Mouse (Mus musculus) hindbrain, embryonic 13.5 days (tissue): ENCODE measurements at regions not wholly inside any gene's neighbourhood (a gene's known extent, or its start where the extent isn't known, plus 50 kb on each side); places are given as distances from the start of the nearest gene placed in this dataset.

Source experiments
- ATAC-seq: fragments of 200-750 bp; cut with Nextera tagmentation; 2 replicates; pipeline ENCODE4 v1.8.0; 2017; ENCODE audit warnings: moderate TSS enrichment; ENCODE audit not compliant: low FRiP score
- H3K27ac ChIP-seq: fragments of 300-500 bp; sonication (generic); 2 replicates; pipeline ENCODE4 v1.5.1; 2015; ENCODE audit warnings: inconsistent platforms, mild to moderate bottlenecking, moderate library complexity
- H3K27me3 ChIP-seq: fragments of 300-500 bp; sonication (generic); 2 replicates; pipeline ENCODE4 v1.6.1; 2015; ENCODE audit warnings: mild to moderate bottlenecking, inconsistent platforms
- H3K36me3 ChIP-seq: fragments of 300-500 bp; sonication (generic); 2 replicates; pipeline ENCODE4 v1.6.1; 2015; ENCODE audit warnings: mild to moderate bottlenecking, inconsistent platforms
- H3K4me1 ChIP-seq: fragments of 300-500 bp; sonication (generic); replicated peaks from 2 replicates; pipeline ENCODE4 v1.6.1; 2015; ENCODE audit warnings: inconsistent platforms
- H3K4me2 ChIP-seq: fragments of 300-500 bp; sonication (generic); 2 replicates; pipeline ENCODE4 v1.6.1; 2015; ENCODE audit warnings: inconsistent platforms, mild to moderate bottlenecking, moderate library complexity
- H3K4me3 ChIP-seq: fragments of 300-500 bp; sonication (generic); 2 replicates; pipeline ENCODE4 v1.5.1; 2015; ENCODE audit warnings: mild to moderate bottlenecking, inconsistent platforms
- H3K9ac ChIP-seq: fragments of 300-500 bp; sonication (generic); 2 replicates; pipeline ENCODE4 v1.6.1; 2015; ENCODE audit warnings: mild to moderate bottlenecking, inconsistent platforms
- H3K9me3 ChIP-seq: fragments of 300-500 bp; sonication (generic); 2 replicates; pipeline ENCODE4 v1.6.1; 2016; ENCODE audit warnings: inconsistent platforms
- WGBS: fragments of 180-500 bp; shearing (Covaris S2); methylation state at CpG from one replicate; pipeline ENCODE4 v1.1.7; 2015; 5-methylcytosine and 5-hydroxymethylcytosine counted together

- Histone ChIP-seq H3K4me1 (no peaks in the 10 kb centered on the region), H3K36me3 (no peaks in the 10 kb centered on the region), H3K9ac (no peak overlapping the region), H3K9me3 (no peaks in the 10 kb centered on the region), H3K27me3 (no peaks in the 10 kb centered on the region), H3K4me2 (no peak overlapping the region), H3K27ac (no peak overlapping the region), H3K4me3 (no peak overlapping the region)
- WGBS: 64% methylated on average over 9 of the region's 9 CpGs
- no peak for ATAC-seq
Observed at GRCm38 (mm10) chr13:103683169-103683568, 91.2 kb downstream of the Srek1 start.

- 93% methylated on average over 4 of the region's 4 CpGs for WGBS
- Histone ChIP-seq H3K4me2 (no peak overlapping the region), H3K9ac (no peak overlapping the region), H3K36me3 (no peaks in the 10 kb centered on the region), H3K4me3 (no peak overlapping the region), H3K4me1 (no peaks in the 10 kb centered on the region), H3K9me3 (no peaks in the 10 kb centered on the region), H3K27ac (no peak overlapping the region), H3K27me3 (no peaks in the 10 kb centered on the region)
- no peak for ATAC-seq
Observed at GRCm38 (mm10) chr13:103680740-103681139, 93.7 kb downstream of the Srek1 start.

- Histone ChIP-seq H3K27me3 (no peaks in the 10 kb centered on the region), H3K9ac (no peak overlapping the region), H3K4me1 (no peaks in the 10 kb centered on the region), H3K27ac (no peak overlapping the region), H3K4me2 (no peak overlapping the region), H3K4me3 (no peak overlapping the region), H3K36me3 (no peaks in the 10 kb centered on the region), H3K9me3 (no peaks in the 10 kb centered on the region)
- ATAC-seq: no peak
- 85% methylated on average over 7 of the region's 7 CpGs for WGBS
Observed at GRCm38 (mm10) chr13:103680052-103680451, 94.4 kb downstream of the Srek1 start.

- Histone ChIP-seq H3K4me1 (peaks cover 4% of the 10 kb centered on the region; the same call in 1 of the 2 replicates), H3K36me3 (no peaks in the 10 kb centered on the region), H3K27me3 (no peaks in the 10 kb centered on the region), H3K9ac (no peak overlapping the region), H3K4me2 (no peak overlapping the region), H3K4me3 (no peak overlapping the region), H3K27ac (no peak overlapping the region), H3K9me3 (no peaks in the 10 kb centered on the region)
- ATAC-seq: no peak
- 61% methylated on average over 13 of the region's 13 CpGs for WGBS
Observed at GRCm38 (mm10) chr13:103676831-103677230, 97.6 kb downstream of the Srek1 start.

GRCm38 (mm10) chr13:103676221-103676620 is 98.2 kb downstream of the Srek1 start:
- Histone ChIP-seq H3K4me2 (no peak overlapping the region), H3K9me3 (no peaks in the 10 kb centered on the region), H3K9ac (no peak overlapping the region), H3K36me3 (no peaks in the 10 kb centered on the region), H3K4me1 (peaks cover 4% of the 10 kb centered on the region; the same call in 1 of the 2 replicates), H3K4me3 (no peak overlapping the region), H3K27me3 (no peaks in the 10 kb centered on the region), H3K27ac (no peak overlapping the region)
- WGBS: 72% methylated on average over 5 of the region's 5 CpGs
- ATAC-seq: no peak

GRCm38 (mm10) chr13:103670611-103671010 is 103.8 kb downstream of the Srek1 start:
- peaks cover 4% of the 10 kb centered on the region; the same call in 1 of the 2 replicates for H3K4me1 ChIP-seq
- H3K4me2 ChIP-seq: no peak overlapping the region
- no peaks in the 10 kb centered on the region for H3K27me3 ChIP-seq
- no peaks in the 10 kb centered on the region for H3K9me3 ChIP-seq
- no peak overlapping the region for H3K9ac ChIP-seq
- no peak overlapping the region for H3K27ac ChIP-seq
- H3K4me3 ChIP-seq: no peak overlapping the region
- ATAC-seq: no peak
- H3K36me3 ChIP-seq: no peaks in the 10 kb centered on the region

- no peaks in the 10 kb centered on the region for H3K9me3 ChIP-seq
- H3K36me3 ChIP-seq: no peaks in the 10 kb centered on the region
- no peak overlapping the region for H3K4me2 ChIP-seq
- no peak for ATAC-seq
- no peak overlapping the region for H3K9ac ChIP-seq
- no peak overlapping the region for H3K27ac ChIP-seq
- no peaks in the 10 kb centered on the region for H3K27me3 ChIP-seq
- 85% methylated on average over 4 of the region's 4 CpGs for WGBS
- no peak overlapping the region for H3K4me3 ChIP-seq
- peaks cover 4% of the 10 kb centered on the region; the same call in 1 of the 2 replicates for H3K4me1 ChIP-seq
Observed at GRCm38 (mm10) chr13:103669856-103670255, 104.6 kb downstream of the Srek1 start.

GRCm38 (mm10) chr13:103667749-103668148 is 106.7 kb downstream of the Srek1 start:
- Histone ChIP-seq H3K36me3 (no peaks in the 10 kb centered on the region), H3K9ac (no peak overlapping the region), H3K9me3 (no peaks in the 10 kb centered on the region), H3K27ac (no peak overlapping the region), H3K4me1 (peaks cover 4% of the 10 kb centered on the region; the same call in 1 of the 2 replicates), H3K27me3 (no peaks in the 10 kb centered on the region), H3K4me3 (no peak overlapping the region), H3K4me2 (no peak overlapping the region)
- no peak for ATAC-seq
- 78% methylated on average over 2 of the region's 2 CpGs for WGBS

- 14% methylated on average over 11 of the region's 11 CpGs for WGBS
- Histone ChIP-seq H3K36me3 (no peaks in the 10 kb centered on the region), H3K27me3 (0 out of 2 replicates have a peak, but pooled peaks cover 2% of the 10 kb centered on the region), H3K4me2 (no peak overlapping the region), H3K9me3 (no peaks in the 10 kb centered on the region), H3K27ac (no peak overlapping the region), H3K4me3 (no peak overlapping the region), H3K4me1 (peaks cover 9% of the 10 kb centered on the region), H3K9ac (no peak overlapping the region)
- ATAC-seq: no peak
Observed at GRCm38 (mm10) chr13:103660248-103660996, 114.0 kb downstream of the Srek1 start.

- no peak overlapping the region for H3K9ac ChIP-seq
- no peak overlapping the region for H3K4me3 ChIP-seq
- H3K9me3 ChIP-seq: no peaks in the 10 kb centered on the region
- WGBS: 87% methylated on average over 2 of the region's 2 CpGs
- H3K4me2 ChIP-seq: no peak overlapping the region
- no peak for ATAC-seq
- no peak overlapping the region for H3K27ac ChIP-seq
- peaks cover 9% of the 10 kb centered on the region for H3K4me1 ChIP-seq
- H3K36me3 ChIP-seq: no peaks in the 10 kb centered on the region
- H3K27me3 ChIP-seq: 0 out of 2 replicates have a peak, but pooled peaks cover 2% of the 10 kb centered on the region
Observed at GRCm38 (mm10) chr13:103655966-103656365, 118.4 kb downstream of the Srek1 start.

- Histone ChIP-seq H3K4me3 (no peak overlapping the region), H3K36me3 (no peaks in the 10 kb centered on the region), H3K9ac (no peak overlapping the region), H3K4me1 (no peaks in the 10 kb centered on the region), H3K9me3 (no peaks in the 10 kb centered on the region), H3K27ac (no peak overlapping the region), H3K4me2 (no peak overlapping the region), H3K27me3 (no peaks in the 10 kb centered on the region)
- 84% methylated on average over 4 of the region's 4 CpGs for WGBS
- no peak for ATAC-seq
Observed at GRCm38 (mm10) chr13:103653216-103653615, 121.2 kb downstream of the Srek1 start.

- Histone ChIP-seq H3K36me3 (no peaks in the 10 kb centered on the region), H3K9me3 (no peaks in the 10 kb centered on the region), H3K4me1 (no peaks in the 10 kb centered on the region), H3K4me3 (no peak overlapping the region), H3K4me2 (no peak overlapping the region), H3K27ac (no peak overlapping the region), H3K27me3 (peaks cover 3% of the 10 kb centered on the region; the same call in 1 of the 2 replicates), H3K9ac (no peak overlapping the region)
- no peak for ATAC-seq
- 91% methylated on average over 3 of the region's 3 CpGs for WGBS
Observed at GRCm38 (mm10) chr13:103649383-103649782, 125.0 kb downstream of the Srek1 start.

- Histone ChIP-seq H3K9ac (no peak overlapping the region), H3K4me2 (no peak overlapping the region), H3K27me3 (peaks cover 3% of the 10 kb centered on the region; the same call in 1 of the 2 replicates), H3K36me3 (no peaks in the 10 kb centered on the region), H3K9me3 (no peaks in the 10 kb centered on the region), H3K4me3 (no peak overlapping the region), H3K4me1 (peaks cover 7% of the 10 kb centered on the region), H3K27ac (no peak overlapping the region)
- 72% methylated on average over 4 of the region's 4 CpGs for WGBS
- ATAC-seq: no peak
Observed at GRCm38 (mm10) chr13:103648016-103648415, 126.4 kb downstream of the Srek1 start.
